Comparison of ENCODE assay signal across 20 mouse cellular contexts in genomic region chr11:104544507-104544906, GRCm38 (mm10). TPM values are rescaled to one million over a fixed set of nuclear protein-coding genes. Genes with fewer than 3 reads are reported as not detected.
A peak's percentile ranks its signal among the peaks of the same experiment; 100 is the strongest.
DNase-seq lines count a peak whose midpoint lies in the region; ATAC-seq and TF ChIP-seq lines count a peak whose summit lies in the region.
"Had no signal": no experiment of that assay in that cellular context is flagged by ENCODE, and none has a peak within 500 bp of the region (broad histone marks: within the 10 kb centered on the region; RNA-seq: fewer than 3 reads in every experiment).

No protein-coding gene starts in this region.

- 0 out of 2 replicates have a peak, but pooled peaks cover 2% of the 10 kb centered on the region for H3K4me1 ChIP-seq in limb, embryonic 15.5 days
- H3K4me1 ChIP-seq in limb, embryonic 10.5 days, result peaks cover 10% of the 10 kb centered on the region
- H3K4me1 ChIP-seq in G1E (ENCODE audit: insufficient read depth, low read depth, low read length), result peaks cover 53% of the 10 kb centered on the region
- H3K4me1 ChIP-seq in liver, postnatal 0 days (ENCODE audit: insufficient read depth), result peaks cover 28% of the 10 kb centered on the region

- 0 out of 2 replicates have a peak overlapping the region, but pooled peaks have one; percentile 27 for H3K27ac ChIP-seq in limb, embryonic 15.5 days
- no peak overlapping the region for H3K27ac ChIP-seq in limb, embryonic 10.5 days
- peak overlapping the region; percentile 44 for H3K27ac ChIP-seq in liver, postnatal 0 days (ENCODE audit: low read depth)
- H3K27ac ChIP-seq: embryonic facial prominence, embryonic 10.5 days; forebrain, embryonic 15.5 days; limb, embryonic 13.5 days; midbrain, embryonic 10.5 days had no signal

- no peak for DNase-seq in limb, embryonic 10.5 days (ENCODE audit: low spot score)
- no peak for DNase-seq in G1E (ENCODE audit: low spot score)
- peak; percentile 51 for DNase-seq in c-Kit-positive CD71-positive TER-119-positive erythroid progenitor cells, embryonic 14.5 days (ENCODE audit: low spot score)
- DNase-seq in liver, postnatal 0 days, result no peak
- DNase-seq in thymus, postnatal 0 days (ENCODE audit: low spot score), result no peak
- DNase-seq in cerebellum, postnatal 10 days, result no peak
- DNase-seq: adrenal gland, adult 2 months; cerebellum, adult 8-10 months; gastrocnemius, postnatal 14 days; heart, adult 18-20 months; heart, postnatal 10 days; kidney, postnatal 36 days; lung, postnatal 4 days had no signal

- H3K27me3 ChIP-seq in limb, embryonic 15.5 days, result no peaks in the 10 kb centered on the region
- H3K27me3 ChIP-seq in limb, embryonic 10.5 days (ENCODE audit: low read depth, poor library complexity, severe bottlenecking), result no peaks in the 10 kb centered on the region
- H3K27me3 ChIP-seq in G1E (ENCODE audit: insufficient read depth, low read length), result no peaks in the 10 kb centered on the region
- no peaks in the 10 kb centered on the region for H3K27me3 ChIP-seq in liver, postnatal 0 days (ENCODE audit: insufficient read depth, low read length)
- H3K27me3 ChIP-seq: forebrain, embryonic 15.5 days; limb, embryonic 13.5 days had no signal

- no peak overlapping the region for H3K4me3 ChIP-seq in limb, embryonic 15.5 days
- no peak overlapping the region for H3K4me3 ChIP-seq in limb, embryonic 10.5 days
- H3K4me3 ChIP-seq in G1E (ENCODE audit: low read depth, low read length), result no peak overlapping the region; the same call in 1 of the 2 replicates
- H3K4me3 ChIP-seq in liver, postnatal 0 days (ENCODE audit: low read depth, low read length), result no peak overlapping the region
- H3K4me3 ChIP-seq: embryonic facial prominence, embryonic 10.5 days; forebrain, embryonic 15.5 days; limb, embryonic 13.5 days; midbrain, embryonic 10.5 days had no signal

- no peak overlapping the region for H3K4me2 ChIP-seq in limb, embryonic 15.5 days
- no peak overlapping the region for H3K4me2 ChIP-seq in liver, postnatal 0 days (ENCODE audit: low read depth, low read length)
- H3K4me2 ChIP-seq: forebrain, embryonic 15.5 days; limb, embryonic 13.5 days had no signal

- TF ChIP-seq EP300 in liver, postnatal 0 days (IDR thresholded peaks at IDR 0.05; ENCODE audit: low read depth), result no peak

- TF ChIP-seq CTCF in G1E (IDR thresholded peaks at IDR 0.05; ENCODE audit: low read depth, low read length), result no peak
- no peak for TF ChIP-seq CTCF in liver, postnatal 0 days (IDR thresholded peaks at IDR 0.05; ENCODE audit: low read depth)

- 89% methylated on average over 2 of the region's 2 CpGs for WGBS in limb, embryonic 15.5 days
- 95% methylated on average over 2 of the region's 2 CpGs for WGBS in limb, embryonic 10.5 days
- 45% methylated on average over 2 of the region's 2 CpGs for WGBS in liver, postnatal 0 days (ENCODE audit: insufficient replicate concordance)

- H3K9me3 ChIP-seq in limb, embryonic 15.5 days, result no peaks in the 10 kb centered on the region
- no peaks in the 10 kb centered on the region for H3K9me3 ChIP-seq in limb, embryonic 10.5 days (replicated peaks)
- no peaks in the 10 kb centered on the region for H3K9me3 ChIP-seq in G1E (replicated peaks)
- no peaks in the 10 kb centered on the region for H3K9me3 ChIP-seq in liver, postnatal 0 days (ENCODE audit: low read length)
- H3K9me3 ChIP-seq: embryonic facial prominence, embryonic 10.5 days; forebrain, embryonic 15.5 days; limb, embryonic 13.5 days; midbrain, embryonic 10.5 days had no signal

- H3K36me3 ChIP-seq in limb, embryonic 15.5 days, result peaks cover 4% of the 10 kb centered on the region
- H3K36me3 ChIP-seq in limb, embryonic 10.5 days, result peaks cover 54% of the 10 kb centered on the region
- peaks cover 47% of the 10 kb centered on the region for H3K36me3 ChIP-seq in G1E (replicated peaks)
- H3K36me3 ChIP-seq in liver, postnatal 0 days (replicated peaks; ENCODE audit: insufficient read depth, low read length), result peaks cover 11% of the 10 kb centered on the region
- H3K36me3 ChIP-seq: forebrain, embryonic 15.5 days had no signal

- H3K9ac ChIP-seq in limb, embryonic 15.5 days, result no peak overlapping the region
- no peak overlapping the region; the same call in 1 of the 2 replicates for H3K9ac ChIP-seq in liver, postnatal 0 days (replicated peaks)
- H3K9ac ChIP-seq: forebrain, embryonic 15.5 days; limb, embryonic 13.5 days had no signal

- ATAC-seq in limb, embryonic 15.5 days (ENCODE audit: insufficient number of reproducible peaks, low FRiP score, low TSS enrichment, low read depth), result no peak
- ATAC-seq in G1E (ENCODE audit: extremely low read depth, insufficient number of reproducible peaks, low FRiP score, poor library complexity, severe bottlenecking), result peak; percentile 54; the same call in 1 of the 2 replicates
- ATAC-seq in liver, postnatal 0 days, result no peak
- ATAC-seq in monocyte, adult 5-6 weeks (replicated peaks; ENCODE audit: insufficient number of reproducible peaks, low FRiP score, low TSS enrichment, poor library complexity, severe bottlenecking), result no peak
- ATAC-seq: forebrain, embryonic 15.5 days; intestine, postnatal 0 days had no signal

RNA-seq across cellular contexts. Expression of gene Cdc27, which starts 5.9 kb away (rescaled TPM):
- polyA plus RNA-seq in limb, embryonic 15.5 days (2015; fragmentation: Nextera tagmentation; extraction: Ambion mirVana), result 37.4 and 40.6 TPM in 2 replicates
- 49.5 and 60.4 TPM in 2 replicates for polyA plus RNA-seq in limb, embryonic 10.5 days (2016; fragmentation: Nextera tagmentation; extraction: Ambion mirVana)
- total RNA-seq in G1E (2014; fragmentation: Nextera tagmentation) (158 and 163 TPM in 2 replicates), G1E (2017) (53.6 and 61.8 TPM in 2 replicates)
- 5.3 and 5.4 TPM in 2 replicates for polyA plus RNA-seq in G1E (2012)
- 12.3 and 13.8 TPM in 2 replicates for polyA plus RNA-seq in liver, postnatal 0 days (2015; fragmentation: Nextera tagmentation; extraction: Ambion mirVana)
- 30.0 and 33.7 TPM in 2 replicates for polyA plus RNA-seq in thymus, postnatal 0 days (2015; fragmentation: Nextera tagmentation; extraction: Ambion mirVana)
- 25.5 to 39.0 TPM (median 33.4 TPM) in 3 replicates for total RNA-seq in monocyte, adult 5-6 weeks (2017)

RNA-seq across cellular contexts. Expression of gene Myl4, which starts 6.0 kb away (rescaled TPM):
- 131 and 324 TPM in 2 replicates for polyA plus RNA-seq in limb, embryonic 15.5 days (2015; fragmentation: Nextera tagmentation; extraction: Ambion mirVana)
- polyA plus RNA-seq in limb, embryonic 10.5 days (2016; fragmentation: Nextera tagmentation; extraction: Ambion mirVana), result 3.0 and 3.1 TPM in 2 replicates
- total RNA-seq in G1E (2014; fragmentation: Nextera tagmentation) (not detected in 2 replicates), G1E (2017) (0.38 TPM in 1 of 2 replicates, not detected in the other)
- not detected in 2 replicates for polyA plus RNA-seq in G1E (2012)
- 8.1 and 8.3 TPM in 2 replicates for polyA plus RNA-seq in liver, postnatal 0 days (2015; fragmentation: Nextera tagmentation; extraction: Ambion mirVana)
- polyA plus RNA-seq in thymus, postnatal 0 days (2015; fragmentation: Nextera tagmentation; extraction: Ambion mirVana), result 7.7 and 9.4 TPM in 2 replicates
- 5.0 to 11.6 TPM (median 8.8 TPM) in 3 replicates for total RNA-seq in monocyte, adult 5-6 weeks (2017)

Comparison
In these comparisons a context has a peak if more than half of its experiments do, and no peak if none do; other contexts are left out.
1. RNA of gene Myl4, which starts 6.0 kb away (polyA plus RNA-seq): 131 to 324 TPM in limb, embryonic 15.5 days; 7.7 to 9.4 TPM in thymus, postnatal 0 days, 8.1 to 8.3 TPM in liver, postnatal 0 days, 3.0 to 3.1 TPM in limb, embryonic 10.5 days and not detected in G1E; every median in the first group is over 10 times any median in the second.